Mouse (Mus musculus): ENCODE results near the gene Rpl27a.

DNA sequence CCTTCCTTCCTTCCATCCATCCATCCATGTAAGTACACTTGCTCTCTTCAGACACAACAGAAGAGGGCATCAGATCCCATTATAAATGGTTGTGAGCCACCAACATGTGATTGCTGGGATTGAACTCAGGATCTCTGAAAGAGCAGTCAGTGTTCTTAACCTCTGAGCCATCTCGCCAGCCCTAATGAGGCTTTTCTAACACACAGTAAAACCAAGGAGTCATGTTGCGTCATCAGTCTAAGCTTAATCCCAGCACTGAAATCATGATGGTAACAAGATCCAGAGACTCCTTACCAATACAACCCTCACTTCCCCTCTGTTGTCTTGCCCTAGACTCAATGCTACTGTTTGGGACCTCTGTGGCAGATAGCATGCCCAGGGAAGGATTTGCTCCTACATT is 27.2 kb downstream of the Rpl27a start:
- no peak for TF ChIP-seq MAX (IDR thresholded peaks at IDR 0.05)
- TF ChIP-seq CTCF (IDR thresholded peaks at IDR 0.05; ENCODE audit: control insufficient read depth, insufficient read depth, insufficient read length) = no peak
- TF ChIP-seq MYOD1 (IDR thresholded peaks at IDR 0.05; ENCODE audit: control insufficient read depth, insufficient read length, low read depth) = no peak
- TF ChIP-seq MYOG (IDR thresholded peaks at IDR 0.05; ENCODE audit: control insufficient read depth, extremely low read depth, insufficient read length) = no peak
